Mouse (Mus musculus): ENCODE data around the gene Btbd2. TPM values are rescaled to one million over a fixed set of nuclear protein-coding genes. Genes with fewer than 3 reads are reported as not detected.

Gene Btbd2
- total RNA-seq, 2 experiments from 2014 or later, result 80.9 to 83.2 TPM

- intact Hi-C loops (cut with DNase I), result no loop called here
- DNase-seq, result no peak
Observed at GRCm38 (mm10) chr10:80692249-80693165, 35.6 kb upstream of the Btbd2 start.

- intact Hi-C loops (cut with DNase I), result loop anchor here (5.0 kb wide), 1 partner anchor 111 kb away; the partner anchor contains the start of gene Klf16
- peak; percentile 74 for DNase-seq
Observed at GRCm38 (mm10) chr10:80687850-80688249, 31.0 kb upstream of the Btbd2 start.

- intact Hi-C loops (cut with DNase I), result loop anchor here (5.0 kb wide), 1 partner anchor 109 kb away; the partner anchor contains the start of gene Klf16
Observed at GRCm38 (mm10) chr10:80686617-80687016, 29.7 kb upstream of the Btbd2 start.

GRCm38 (mm10) chr10:80684984-80685383, 28.1 kb upstream of the Btbd2 start:
- intact Hi-C loops (cut with DNase I), result loop anchor here (5.0 kb wide), 1 partner anchor 108 kb away; the partner anchor contains the start of gene Klf16

More at GRCm38 (mm10) chr10:80686617-80687016, 29.7 kb upstream of the Btbd2 start:
- no peak for DNase-seq

GRCm38 (mm10) chr10:80684214-80684613, 27.3 kb upstream of the Btbd2 start:
- intact Hi-C loops (cut with DNase I), result no loop called here
- peak; percentile 56 for DNase-seq

More at GRCm38 (mm10) chr10:80684984-80685383, 28.1 kb upstream of the Btbd2 start:
- no peak for DNase-seq

GRCm38 (mm10) chr10:80683647-80684046, 26.8 kb upstream of the Btbd2 start:
- no peak for DNase-seq
- intact Hi-C loops (cut with DNase I), result no loop called here

GRCm38 (mm10) chr10:80682003-80682402, 25.1 kb upstream of the Btbd2 start:
- intact Hi-C loops (cut with DNase I), result no loop called here
- DNase-seq, result no peak

GRCm38 (mm10) chr10:80680260-80680696, 23.4 kb upstream of the Btbd2 start:
- DNase-seq, result no peak
- intact Hi-C loops (cut with DNase I), result no loop called here

GRCm38 (mm10) chr10:80679556-80680259, 22.8 kb upstream of the Btbd2 start:
- no peak for DNase-seq
- intact Hi-C loops (cut with DNase I), result no loop called here

GRCm38 (mm10) chr10:80678601-80679377, 21.9 kb upstream of the Btbd2 start:
- intact Hi-C loops (cut with DNase I), result no loop called here
- no peak for DNase-seq

GRCm38 (mm10) chr10:80677942-80678436, 21.1 kb upstream of the Btbd2 start, which contains the start of gene Mknk2:
Mknk2 (minus strand) TSS chr10:80678112.
- intact Hi-C loops (cut with DNase I), result no loop called here
- DNase-seq, result peak; percentile 98

GRCm38 (mm10) chr10:80677128-80677875, 20.4 kb upstream of the Btbd2 start:
- DNase-seq, result no peak
- intact Hi-C loops (cut with DNase I), result no loop called here

GRCm38 (mm10) chr10:80676198-80676928, 19.5 kb upstream of the Btbd2 start:
- peak; percentile 100 for DNase-seq
- intact Hi-C loops (cut with DNase I), result no loop called here

- no peak for DNase-seq
- intact Hi-C loops (cut with DNase I), result no loop called here
Observed at GRCm38 (mm10) chr10:80675405-80676197, 18.7 kb upstream of the Btbd2 start.

GRCm38 (mm10) chr10:80674851-80675404, 18.1 kb upstream of the Btbd2 start:
- DNase-seq, result no peak
- intact Hi-C loops (cut with DNase I), result no loop called here

- intact Hi-C loops (cut with DNase I), result no loop called here
Observed at GRCm38 (mm10) chr10:80674161-80674711, 17.4 kb upstream of the Btbd2 start.

GRCm38 (mm10) chr10:80673690-80674089, 16.8 kb upstream of the Btbd2 start:
- intact Hi-C loops (cut with DNase I), result no loop called here
- no peak for DNase-seq

More at GRCm38 (mm10) chr10:80674161-80674711, 17.4 kb upstream of the Btbd2 start:
- DNase-seq, result no peak
